Mouse (Mus musculus) erythroid progenitor cell, adult 5-6 weeks (primary cell): ENCODE measurements around the gene Zfp277. TPM values are rescaled to one million over a fixed set of nuclear protein-coding genes. Genes with fewer than 3 reads are reported as not detected.

ENCODE experiments used
- ATAC-seq: replicated peaks from 2 replicates; pipeline ENCODE4 v1.8.0; 2016; ENCODE audit warnings: moderate number of reproducible peaks, mild to moderate bottlenecking, moderate TSS enrichment, inconsistent platforms; ENCODE audit not compliant: poor library complexity, low FRiP score, severe bottlenecking
- total RNA-seq, 2 experiments: library from RNA; stranded (forward) in 1 of 2; stranded (reverse) in 1 of 2; fragments of 150-400 nt in 1 of 2; fragments of 186-747, 209-891 nt in 1 of 2; gene quantifications; 2 replicates each; pipeline versions ENCODE4 v1.2.3 to v1.2.4; 2015 to 2017; ENCODE audit warnings: low replicate concordance in 2 of 2

Zfp277 gene
- total RNA-seq, 2 experiments from 2014 or later: 2.9 to 5.4 TPM

GRCm38 (mm10) chr12:40446450-40447381, 1.0 kb upstream of the Zfp277 start:
- no peak for ATAC-seq

GRCm38 (mm10) chr12:40445206-40445605, 496 bp downstream of the Zfp277 start:
- no peak for ATAC-seq

DNA sequence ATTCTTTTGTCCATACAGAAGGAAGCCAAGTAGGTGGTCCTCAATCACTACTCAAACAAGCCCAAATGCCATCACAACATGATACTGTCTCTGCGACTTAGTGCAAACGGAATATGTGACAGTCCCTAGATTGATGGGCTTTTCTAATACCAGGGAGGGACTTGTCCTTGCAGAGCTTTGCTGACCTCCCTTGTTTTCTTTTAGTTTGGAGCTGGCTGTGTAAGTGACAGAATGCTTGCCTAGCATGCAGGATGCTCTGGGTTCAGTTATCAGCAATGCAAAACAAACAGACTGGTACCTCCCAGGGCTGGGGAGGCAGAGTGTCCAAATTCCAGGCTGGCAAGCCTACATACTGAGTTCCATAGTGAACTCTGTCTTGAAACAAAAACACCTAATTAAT, 7.7 kb downstream of the Zfp277 start:
- no peak for ATAC-seq

GRCm38 (mm10) chr12:40434101-40434500, 11.6 kb downstream of the Zfp277 start:
- ATAC-seq: no peak

DNA sequence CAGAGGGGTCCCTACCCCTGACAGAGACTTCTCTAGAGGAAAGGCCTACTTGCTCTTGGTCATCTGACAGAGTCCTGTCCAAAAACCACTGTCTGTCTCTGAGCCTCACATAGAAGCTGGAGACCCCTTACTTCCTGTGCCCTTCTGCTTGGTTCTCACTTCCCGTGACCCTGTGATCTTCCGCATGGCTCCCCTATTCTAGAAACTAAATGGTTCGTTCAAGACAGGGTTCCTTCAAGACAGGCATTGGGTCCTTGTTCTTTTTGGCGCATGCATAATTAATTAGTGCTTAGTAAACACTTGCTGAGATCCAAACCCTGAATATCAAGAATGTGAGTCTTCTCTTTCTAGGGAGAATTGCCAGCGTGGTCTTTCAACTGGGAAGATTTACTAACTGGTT, 14.6 kb downstream of the Zfp277 start:
- no peak for ATAC-seq

DNA sequence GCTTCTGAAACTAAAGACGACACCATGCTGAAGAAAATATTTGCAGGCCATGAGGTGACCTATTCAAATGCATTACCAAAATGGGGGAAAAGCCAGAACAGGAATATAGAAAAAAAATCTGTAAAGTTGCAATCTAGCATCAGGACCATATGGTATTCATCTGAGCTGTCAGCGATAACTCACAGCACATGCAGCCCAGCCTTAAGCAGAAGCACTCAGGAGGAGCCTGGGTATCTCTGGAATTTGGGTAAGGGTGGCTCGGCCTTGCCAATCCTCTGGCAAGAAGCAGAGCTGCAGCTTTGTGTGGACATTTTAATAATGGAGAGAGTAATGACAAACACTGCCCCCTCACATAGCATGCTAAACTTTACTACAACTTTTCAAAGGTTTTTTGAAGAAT, 15.7 kb downstream of the Zfp277 start:
- ATAC-seq: no peak

DNA sequence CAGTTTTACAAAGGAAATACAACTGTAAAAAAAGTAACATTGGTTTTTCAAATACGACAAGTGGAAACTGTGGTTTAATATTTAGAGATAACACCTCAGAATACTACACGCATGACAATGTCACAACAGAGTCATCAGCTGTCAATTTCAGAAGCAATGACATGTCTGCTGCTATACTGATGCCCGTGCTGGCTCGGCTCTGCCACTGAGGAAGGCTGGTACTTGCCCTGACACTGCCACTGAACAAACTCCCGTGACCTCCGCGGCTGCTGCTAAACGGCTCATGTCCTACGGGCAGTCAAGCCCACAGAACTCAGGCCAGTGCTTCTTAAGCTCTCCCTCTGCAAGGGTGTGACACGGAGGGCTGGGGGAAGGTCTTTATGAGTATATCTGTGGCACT, 18.1 kb downstream of the Zfp277 start:
- ATAC-seq: no peak

- no peak for ATAC-seq
Measured at GRCm38 (mm10) chr12:40424991-40425390, 20.7 kb downstream of the Zfp277 start.

DNA sequence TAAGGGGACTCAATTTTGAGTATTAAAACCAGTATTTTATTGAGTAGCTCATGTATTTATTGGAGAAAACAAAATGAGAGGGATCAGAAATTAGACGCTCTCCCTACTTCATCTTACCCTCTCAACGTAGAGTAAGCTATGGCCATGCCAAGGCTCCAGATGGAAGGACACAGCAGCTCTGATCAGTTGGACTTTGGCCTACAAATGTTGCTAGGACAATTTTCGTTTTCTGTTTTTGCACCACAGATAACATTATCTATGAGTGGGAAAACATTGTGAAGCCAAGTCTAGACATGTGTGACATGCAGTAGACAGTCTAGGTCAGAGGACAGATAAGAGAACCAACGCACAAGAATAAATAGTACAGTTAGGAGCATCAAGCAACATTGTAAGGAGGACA, 28.4 kb downstream of the Zfp277 start:
- no peak for ATAC-seq

- ATAC-seq: no peak
Measured at GRCm38 (mm10) chr12:40415312-40415925, 30.3 kb downstream of the Zfp277 start.

DNA sequence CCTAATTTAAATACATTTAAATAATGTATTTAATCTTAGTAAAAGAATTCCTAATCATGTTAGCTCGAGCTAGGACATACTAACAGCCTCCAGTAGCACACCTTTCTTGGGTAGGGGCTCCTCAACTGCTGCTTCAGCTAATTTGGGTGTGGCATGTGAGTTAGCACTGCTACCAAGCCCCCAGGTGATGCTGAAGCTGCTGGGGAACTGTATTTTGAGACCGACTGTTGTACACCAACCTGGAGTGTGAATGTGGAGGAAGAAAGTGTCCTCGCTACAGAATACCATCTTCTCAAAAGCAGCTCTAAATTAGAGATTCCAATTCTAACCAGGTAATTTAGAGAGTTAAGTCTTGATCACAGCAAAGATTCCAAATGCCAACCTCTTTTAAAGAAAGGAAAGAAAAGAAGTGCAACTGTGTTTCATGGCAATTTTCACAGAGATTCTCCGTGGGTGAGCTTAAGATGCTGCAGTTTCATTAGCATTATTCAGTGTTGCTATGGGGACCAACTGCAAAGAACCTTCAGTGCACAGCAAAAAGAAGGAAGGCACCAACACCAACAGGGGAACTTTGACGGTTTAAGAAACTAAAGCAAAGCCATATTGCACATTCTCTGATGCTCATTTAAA, 30.9 kb downstream of the Zfp277 start:
- ATAC-seq: no peak

DNA sequence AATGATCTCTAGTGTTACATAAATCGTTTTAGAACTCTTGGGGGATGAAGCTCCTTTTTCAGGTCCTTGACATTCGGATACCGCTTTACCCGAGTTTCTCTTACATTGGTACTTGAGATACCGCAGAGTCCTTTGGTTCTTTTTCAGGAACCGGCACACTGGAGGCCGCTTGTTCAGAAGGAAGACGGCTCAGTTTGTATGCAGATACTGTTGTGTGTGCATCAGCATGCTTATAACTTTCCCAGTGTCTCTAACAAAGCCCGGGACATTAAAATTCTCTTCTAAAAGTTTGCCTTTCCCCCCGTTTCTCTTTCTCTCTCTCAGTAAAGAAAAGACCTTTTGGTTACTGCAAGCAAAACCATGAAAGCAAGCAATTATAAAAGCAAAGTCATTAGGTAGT, 45.9 kb downstream of the Zfp277 start:
- no peak for ATAC-seq

DNA sequence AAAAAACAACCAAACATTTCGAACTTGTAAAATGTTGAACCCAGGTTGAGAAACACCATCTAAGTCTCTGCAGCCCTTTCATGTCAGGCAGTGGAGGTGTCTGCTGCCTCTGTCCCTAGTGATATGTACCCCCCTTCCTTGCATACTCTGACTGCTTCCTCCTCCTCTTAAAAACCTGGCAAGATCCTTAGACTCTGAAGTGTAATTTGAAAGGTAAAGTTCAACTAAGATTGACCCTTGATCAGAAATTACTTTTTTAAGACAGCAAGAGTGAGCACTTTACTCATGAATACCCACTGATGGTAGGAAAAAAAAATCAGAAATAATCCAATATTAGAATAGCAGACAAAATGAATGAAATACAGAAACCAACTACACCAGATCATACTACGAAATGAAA, 46.3 kb downstream of the Zfp277 start:
- no peak for ATAC-seq

DNA sequence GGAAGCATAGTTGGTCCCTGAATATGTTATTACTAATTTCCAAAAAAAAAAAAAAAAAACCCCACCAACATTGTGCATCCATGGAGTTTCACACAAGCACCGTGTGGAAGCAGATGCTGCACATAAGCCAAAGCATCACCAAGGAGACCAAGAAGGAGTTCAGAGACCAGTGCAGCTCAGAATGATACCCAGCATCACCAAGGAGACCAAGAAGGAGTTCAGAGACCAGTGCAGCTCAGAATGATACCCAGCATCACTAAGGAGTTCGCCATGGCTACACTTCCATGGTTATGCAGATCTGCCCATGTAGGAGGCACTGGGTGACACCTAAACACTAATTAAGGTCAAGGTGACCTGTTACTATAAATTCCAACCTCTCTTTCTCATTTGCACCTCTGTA, 46.8 kb downstream of the Zfp277 start:
- no peak for ATAC-seq

DNA sequence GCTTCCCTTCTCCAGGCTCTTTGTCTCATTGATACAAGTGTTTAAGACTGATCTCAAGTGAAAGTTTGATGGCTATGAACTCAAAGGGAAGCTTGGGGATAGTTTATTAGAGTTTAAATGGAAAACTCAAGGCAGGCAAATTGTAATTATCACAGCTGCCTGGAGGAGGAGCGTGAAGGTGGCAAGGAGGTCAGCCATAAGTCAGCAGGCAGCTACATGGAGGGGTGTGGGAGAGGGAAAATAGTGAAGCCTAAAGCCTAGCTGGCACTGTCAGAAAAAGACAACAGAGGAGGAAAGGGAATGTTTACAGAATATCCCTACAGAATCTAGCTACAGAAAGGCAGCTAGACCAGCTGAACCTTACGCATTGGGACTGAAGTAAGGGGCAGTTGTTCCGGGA, 52.8 kb downstream of the Zfp277 start:
- ATAC-seq: no peak

DNA sequence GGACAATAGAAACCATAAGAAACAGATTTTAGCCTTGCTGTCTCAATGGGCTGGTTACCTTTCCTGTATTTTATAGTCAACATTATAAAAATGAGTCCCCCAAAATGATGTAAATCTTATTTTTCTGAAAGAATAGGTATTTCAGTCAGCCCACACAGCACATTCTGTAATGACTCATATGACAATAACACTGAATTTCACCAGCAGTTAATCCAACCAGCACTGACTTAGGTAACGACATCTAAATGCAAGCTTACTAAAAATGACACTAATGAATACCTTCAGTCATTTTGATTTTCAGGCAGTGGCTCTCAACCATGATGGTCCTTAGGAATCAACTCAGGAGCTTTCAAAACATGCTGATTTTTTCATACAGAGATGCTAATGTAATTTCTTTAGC, 54.4 kb downstream of the Zfp277 start:
- ATAC-seq: no peak

DNA sequence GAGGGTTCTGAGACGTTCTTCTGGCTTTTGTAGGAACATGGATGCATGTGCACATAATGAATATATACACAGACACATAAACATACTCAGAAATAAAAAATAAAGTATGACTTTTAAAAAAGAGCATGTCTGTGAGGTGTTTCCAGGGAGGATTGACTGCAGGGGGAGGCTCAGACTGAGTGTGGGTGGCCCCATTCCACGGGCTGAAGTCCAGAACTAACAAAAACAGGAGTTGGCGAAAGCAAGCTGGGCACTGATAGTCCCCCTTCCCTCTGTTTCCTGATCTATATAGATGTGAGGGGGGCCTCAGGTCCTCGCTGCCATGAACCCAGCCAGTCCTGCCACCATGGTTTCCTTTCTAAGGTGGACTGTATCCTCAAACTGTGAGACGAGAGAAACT, 57.9 kb downstream of the Zfp277 start:
- ATAC-seq: no peak

- ATAC-seq: no peak
Measured at GRCm38 (mm10) chr12:40385301-40385700, 60.4 kb downstream of the Zfp277 start.

DNA sequence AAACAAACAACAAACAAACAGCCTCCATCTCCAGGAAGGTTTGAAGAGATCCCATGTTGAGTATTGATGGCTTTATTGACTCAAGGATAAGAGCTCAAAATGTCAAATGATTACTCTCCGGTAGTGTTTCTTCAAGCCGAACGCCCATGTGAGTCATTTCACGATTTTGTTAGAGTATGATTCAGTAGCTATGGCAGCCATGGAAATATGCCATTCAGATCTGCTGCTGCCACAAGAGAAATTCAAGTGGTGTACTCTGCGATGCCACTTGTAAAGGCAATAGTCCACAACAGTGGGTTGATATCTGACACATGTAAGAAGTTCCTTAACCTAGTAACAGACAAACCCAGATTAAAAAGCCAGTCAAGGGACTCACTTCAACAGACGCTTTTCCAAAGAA, 62.0 kb downstream of the Zfp277 start:
- ATAC-seq: no peak

DNA sequence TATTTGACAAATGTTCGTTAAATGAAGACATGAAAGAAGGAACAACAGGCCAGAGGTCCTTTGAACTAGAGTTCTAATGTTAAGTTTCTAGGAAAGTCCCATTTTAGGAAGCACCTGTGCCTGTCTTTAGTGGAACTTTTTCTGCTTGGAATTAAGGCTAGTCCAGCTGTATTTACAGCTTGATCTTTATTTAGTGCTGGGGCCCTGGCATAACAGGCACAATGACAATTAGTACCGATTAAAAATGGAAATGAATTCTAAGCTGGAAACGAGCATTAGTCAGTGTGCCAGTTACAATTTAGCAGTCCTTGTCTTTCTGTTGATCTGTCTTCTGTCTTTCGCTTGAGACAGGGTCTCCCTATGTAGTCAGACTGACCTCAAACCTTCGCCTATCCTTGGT, 63.2 kb downstream of the Zfp277 start:
- no peak for ATAC-seq

DNA sequence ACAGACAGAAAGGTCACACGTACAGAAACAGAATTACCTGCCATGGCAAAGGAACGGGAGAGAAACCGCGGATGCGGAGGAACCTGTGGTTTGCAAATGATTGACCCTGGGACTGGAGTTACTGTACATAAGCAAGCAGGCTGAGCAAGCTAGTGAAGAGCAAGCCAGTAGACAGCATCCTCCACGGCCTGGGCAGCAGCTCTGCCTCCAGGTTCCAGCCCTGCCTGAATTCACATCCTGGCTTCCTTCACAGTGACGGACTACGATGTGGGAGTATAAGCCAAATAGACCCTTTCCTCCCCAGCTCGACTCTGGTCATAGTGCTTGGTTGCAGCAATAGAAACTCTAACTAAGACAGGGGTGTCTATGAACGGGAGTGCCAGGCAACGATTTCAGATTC, 63.9 kb downstream of the Zfp277 start:
- ATAC-seq: no peak
